Mouse (Mus musculus) neural tube, postnatal 0 days (tissue): ENCODE results near the gene Acot1. TPM values are rescaled to one million over a fixed set of nuclear protein-coding genes. Genes with fewer than 3 reads are reported as not detected.

ENCODE experiments used
- polyA plus RNA-seq: library from polyadenylated mRNA; unstranded; fragments of >200 nt; fragmentation: Nextera tagmentation; extraction: Ambion mirVana; gene quantifications from 2 replicates; pipeline ENCODE4 v1.2.1, GENCODE M21; 2015

Gene Acot1
- 139 and 144 TPM in 2 replicates for polyA plus RNA-seq

DNA sequence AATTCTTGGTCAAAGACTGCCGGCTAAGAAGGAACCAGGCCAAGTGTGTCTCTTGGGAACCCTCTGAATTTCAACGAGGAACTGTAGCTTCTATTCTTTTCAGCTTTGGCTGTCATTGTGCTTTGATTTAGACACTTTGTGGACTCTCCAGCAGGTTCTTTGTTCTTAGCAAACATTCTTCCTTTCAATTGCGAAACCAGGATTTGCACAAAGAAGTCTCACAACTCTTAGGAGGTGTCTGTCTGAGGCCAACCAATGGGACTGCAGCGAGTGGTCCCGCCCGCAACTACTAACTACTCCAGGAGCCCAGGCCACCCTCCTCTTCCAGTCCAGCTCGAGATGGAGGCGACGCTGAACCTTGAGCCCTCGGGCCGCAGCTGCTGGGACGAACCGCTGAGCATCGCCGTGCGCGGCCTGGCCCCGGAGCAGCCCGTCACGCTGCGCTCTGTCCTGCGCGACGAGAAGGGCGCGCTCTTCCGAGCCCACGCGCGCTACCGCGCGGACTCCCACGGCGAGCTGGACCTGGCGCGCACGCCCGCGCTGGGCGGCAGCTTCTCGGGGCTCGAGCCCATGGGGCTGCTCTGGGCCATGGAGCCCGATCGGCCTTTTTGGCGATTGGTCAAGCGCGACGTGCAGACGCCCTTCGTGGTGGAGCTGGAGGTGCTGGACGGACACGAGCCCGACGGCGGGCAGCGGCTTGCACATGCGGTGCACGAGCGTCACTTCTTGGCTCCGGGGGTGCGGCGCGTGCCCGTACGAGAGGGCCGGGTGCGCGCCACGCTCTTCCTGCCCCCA is at the start of gene Acot1:
Acot1 (plus strand) TSS at position 320 of the 795 bp plus-strand sequence.

DNA sequence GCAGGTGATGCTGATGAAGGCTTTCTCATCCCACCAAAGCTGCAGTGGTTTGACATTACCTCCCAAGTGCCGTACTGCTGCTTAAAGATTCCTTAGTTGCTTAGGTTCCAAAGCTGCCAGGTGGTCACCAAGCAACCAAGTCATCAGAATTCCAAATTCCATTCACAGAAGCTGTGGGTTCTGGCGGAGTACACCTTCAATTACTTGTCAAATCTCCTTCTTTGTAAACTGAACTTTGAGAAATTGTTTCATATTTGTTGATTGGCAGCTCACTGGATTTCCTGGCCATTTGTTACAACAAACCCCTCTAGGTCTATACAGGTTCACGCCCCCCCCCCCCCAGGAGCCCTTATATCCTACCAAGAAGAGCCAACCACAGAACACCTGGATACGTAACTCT is 24.5 kb upstream of the Acot1 start, which contains the start of gene Heatr4:
Heatr4 (minus strand) TSS at position 101 of the 400 bp plus-strand sequence.

DNA sequence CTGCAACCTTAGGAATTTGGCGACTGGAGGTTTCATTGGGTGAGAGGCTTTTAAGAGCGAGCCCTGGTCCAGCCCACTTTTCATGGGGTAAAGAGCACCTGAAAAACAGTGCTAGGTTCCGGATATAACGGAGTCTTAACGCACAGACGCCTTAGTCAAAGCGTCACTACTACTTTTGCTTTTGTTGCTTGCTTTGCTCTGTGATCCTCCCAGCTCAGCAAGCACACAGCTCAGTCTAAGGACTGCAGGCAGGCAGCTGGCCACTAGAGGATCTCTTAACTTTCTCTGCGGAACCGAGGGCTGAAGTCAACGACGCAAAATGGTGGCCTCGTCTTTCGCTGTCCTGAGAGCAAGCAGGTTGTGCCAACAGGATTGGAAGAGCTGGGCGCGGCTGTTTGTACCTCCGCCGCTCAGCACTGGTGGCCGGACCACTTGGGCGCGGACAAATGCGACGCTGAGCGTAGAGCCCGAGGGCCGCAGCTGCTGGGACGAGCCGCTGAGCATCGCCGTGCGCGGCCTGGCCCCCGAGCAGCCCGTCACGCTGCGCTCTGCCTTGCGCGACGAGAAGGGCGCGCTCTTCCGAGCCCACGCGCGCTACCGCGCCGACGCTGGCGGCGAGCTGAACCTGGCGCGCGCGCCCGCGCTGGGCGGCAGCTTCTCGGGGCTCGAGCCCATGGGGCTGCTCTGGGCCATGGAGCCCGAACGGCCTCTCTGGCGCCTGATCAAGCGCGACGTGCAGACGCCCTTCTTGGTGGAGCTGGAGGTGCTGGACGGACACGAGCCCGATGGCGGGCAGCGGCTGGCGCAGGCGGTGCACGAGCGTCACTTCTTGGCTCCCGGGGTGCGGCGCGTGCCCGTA is 21.5 kb upstream of the Acot1 start, which contains the start of gene Acot2:
Acot2 (plus strand) TSS at position 279 of the 859 bp plus-strand sequence.

GRCm38 (mm10) chr12:84038241-84038640 is 29.0 kb downstream of the Acot1 start, which contains the start of gene Acot4:
Acot4 (plus strand) TSS chr12:84038379.

GRCm38 (mm10) chr12:84038691-84039111 is 29.4 kb downstream of the Acot1 start, which contains the start of gene Gm49366:
Gm49366 (plus strand) TSS chr12:84038935.

GRCm38 (mm10) chr12:84051937-84052474 is 42.7 kb downstream of the Acot1 start, which contains the start of gene Acot3:
Acot3 (plus strand) TSS chr12:84052144.

Other genes starting within 250 kb of the Acot1 start
- gene Papln, start 245.9 kb upstream of the Acot1 start, polyA plus RNA-seq: 0.31 and 0.38 TPM in 2 replicates
- gene Numb, start 87.6 kb upstream of the Acot1 start, polyA plus RNA-seq: 9.9 and 12.6 TPM in 2 replicates
- 10.9 and 11.4 TPM in 2 replicates for gene Riox1, start 58.9 kb upstream of the Acot1 start, polyA plus RNA-seq
- 0.05 TPM in 1 of 2 replicates, not detected in the other for gene Heatr4, start 24.6 kb upstream of the Acot1 start, polyA plus RNA-seq
- gene Acot2, start 21.6 kb upstream of the Acot1 start, polyA plus RNA-seq: 24.2 and 26.1 TPM in 2 replicates
- gene Acot4, start 28.9 kb downstream of the Acot1 start, polyA plus RNA-seq: 0.84 and 1.6 TPM in 2 replicates
- not detected in 2 replicates for gene Gm49366, start 29.4 kb downstream of the Acot1 start, polyA plus RNA-seq
- gene Acot3, start 42.7 kb downstream of the Acot1 start, polyA plus RNA-seq: 1.5 and 1.6 TPM in 2 replicates
- gene Acot5, start 59.8 kb downstream of the Acot1 start, polyA plus RNA-seq: 3.4 TPM in 2 replicates
- gene Acot6, start 91.2 kb downstream of the Acot1 start, polyA plus RNA-seq: 1.8 and 1.9 TPM in 2 replicates
- 8.2 and 11.2 TPM in 2 replicates for gene Dnal1, start 104.9 kb downstream of the Acot1 start, polyA plus RNA-seq
- gene Pnma1, start 139.0 kb downstream of the Acot1 start, polyA plus RNA-seq: 4.1 and 4.5 TPM in 2 replicates
- gene Elmsan1, start 209.4 kb downstream of the Acot1 start, polyA plus RNA-seq: 3.7 and 4.1 TPM in 2 replicates